Mouse (Mus musculus): ENCODE measurements around the gene Focad. TPM values are rescaled to one million over a fixed set of nuclear protein-coding genes. Genes with fewer than 3 reads are reported as not detected.

Focad gene
- polyA plus RNA-seq, 1 experiment, result 14.6 TPM

- no peak for TF ChIP-seq POLR2A (IDR thresholded peaks at IDR 0.05; ENCODE audit: control insufficient read depth, extremely low read depth, insufficient read depth, low read length, poor library complexity)
- no peak for TF ChIP-seq CTCF (IDR thresholded peaks at IDR 0.05; ENCODE audit: borderline replicate concordance, control insufficient read depth, extremely low read depth, insufficient read depth, low read length, poor library complexity)
- peaks cover 5% of the 10 kb centered on the region for H3K4me1 ChIP-seq (replicated peaks; ENCODE audit: control insufficient read depth, insufficient read depth, low read length)
- DNase-seq, result no peak
- no peaks in the 10 kb centered on the region for H3K27me3 ChIP-seq (ENCODE audit: control insufficient read depth, insufficient read depth, low read length)
- no peak overlapping the region for H3K27ac ChIP-seq (ENCODE audit: control insufficient read depth, insufficient read depth, low read length)
- H3K4me3 ChIP-seq (ENCODE audit: control insufficient read depth, insufficient read depth, low read length), result no peak overlapping the region
- no peaks in the 10 kb centered on the region for H3K36me3 ChIP-seq (ENCODE audit: control insufficient read depth, insufficient read depth, low read length)
- 94% methylated on average over 3 of the region's 3 CpGs for WGBS
These were observed 205.1 kb downstream of the Focad start for GRCm38 (mm10) chr4:88299551-88299950.

DNA sequence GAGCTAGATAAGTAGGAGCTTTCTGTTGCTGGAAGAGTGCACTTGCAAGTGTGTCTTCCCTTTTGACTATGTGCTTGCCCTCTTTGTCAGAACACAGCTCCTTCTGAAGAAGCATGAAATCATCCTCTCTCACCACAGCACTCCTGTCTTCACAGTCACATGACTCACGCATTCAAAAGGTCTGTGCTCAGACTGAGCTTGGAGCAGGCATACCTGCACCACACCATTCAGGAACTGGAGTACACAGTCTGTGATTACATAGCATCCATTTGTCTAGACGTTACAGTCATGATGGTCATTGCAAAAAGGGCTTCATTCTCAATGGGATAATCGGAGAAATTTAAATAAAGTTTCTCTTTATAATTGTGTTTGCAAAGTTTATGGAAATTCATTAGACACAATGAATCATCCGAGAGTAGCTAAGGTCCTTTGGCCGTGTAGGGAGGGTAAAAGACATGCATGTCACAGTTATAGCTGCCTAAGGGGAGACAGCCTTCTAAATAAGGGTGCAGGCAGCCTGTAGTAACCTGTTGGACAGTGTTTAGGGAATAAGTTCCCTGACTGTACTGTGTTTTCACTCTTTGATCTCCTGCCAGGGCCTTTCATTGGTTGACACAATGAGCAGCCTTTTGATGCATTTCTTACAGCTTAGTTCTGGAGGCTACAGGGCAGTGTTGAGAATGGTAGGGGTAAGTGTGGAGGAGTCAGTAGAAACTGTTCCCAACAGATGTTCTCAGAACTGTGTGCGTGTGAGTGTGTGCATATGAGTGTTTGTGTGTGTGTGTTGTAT lies 206.6 kb downstream of the Focad start:
- TF ChIP-seq POLR2A (IDR thresholded peaks at IDR 0.05; ENCODE audit: control insufficient read depth, extremely low read depth, insufficient read depth, low read length, poor library complexity) (no peak), CTCF (IDR thresholded peaks at IDR 0.05; ENCODE audit: borderline replicate concordance, control insufficient read depth, extremely low read depth, insufficient read depth, low read length, poor library complexity) (no peak)
- Histone ChIP-seq H3K4me1 (replicated peaks; ENCODE audit: control insufficient read depth, insufficient read depth, low read length) (peaks cover 5% of the 10 kb centered on the region), H3K27ac (ENCODE audit: control insufficient read depth, insufficient read depth, low read length) (no peak overlapping the region), H3K27me3 (ENCODE audit: control insufficient read depth, insufficient read depth, low read length) (no peaks in the 10 kb centered on the region), H3K4me3 (ENCODE audit: control insufficient read depth, insufficient read depth, low read length) (no peak overlapping the region), H3K36me3 (ENCODE audit: control insufficient read depth, insufficient read depth, low read length) (no peaks in the 10 kb centered on the region)
- 76% methylated on average over 6 of the region's 6 CpGs for WGBS
- DNase-seq, result no peak

- DNase-seq, result peak; percentile 23
- Histone ChIP-seq H3K4me3 (ENCODE audit: control insufficient read depth, insufficient read depth, low read length) (no peak overlapping the region), H3K27ac (ENCODE audit: control insufficient read depth, insufficient read depth, low read length) (no peak overlapping the region), H3K4me1 (replicated peaks; ENCODE audit: control insufficient read depth, insufficient read depth, low read length) (peaks cover 5% of the 10 kb centered on the region), H3K27me3 (ENCODE audit: control insufficient read depth, insufficient read depth, low read length) (no peaks in the 10 kb centered on the region), H3K36me3 (ENCODE audit: control insufficient read depth, insufficient read depth, low read length) (no peaks in the 10 kb centered on the region)
- no peak for TF ChIP-seq POLR2A (IDR thresholded peaks at IDR 0.05; ENCODE audit: control insufficient read depth, extremely low read depth, insufficient read depth, low read length, poor library complexity)
- no peak for TF ChIP-seq CTCF (IDR thresholded peaks at IDR 0.05; ENCODE audit: borderline replicate concordance, control insufficient read depth, extremely low read depth, insufficient read depth, low read length, poor library complexity)
These were observed 207.9 kb downstream of the Focad start for GRCm38 (mm10) chr4:88302291-88302690.

DNA sequence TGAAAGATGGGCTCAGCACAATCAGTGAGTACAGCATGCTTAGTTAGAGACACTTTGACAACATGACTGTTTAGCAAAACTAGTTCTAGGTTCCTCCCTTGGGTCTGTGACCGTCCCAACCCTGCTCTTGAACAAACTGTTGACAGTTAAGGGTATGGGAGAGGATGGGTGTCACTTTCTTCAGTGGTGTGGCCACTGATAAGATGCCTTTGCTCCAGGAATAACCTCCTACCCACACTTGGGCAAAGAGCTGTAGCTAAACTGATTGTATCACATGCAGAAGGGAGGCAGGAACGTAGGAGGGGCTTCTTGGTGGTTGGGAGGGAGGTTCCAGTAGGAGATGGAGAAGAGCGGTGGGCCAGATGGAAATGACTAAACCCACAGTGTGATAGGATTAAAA lies 213.3 kb downstream of the Focad start:
- no peak overlapping the region for H3K27ac ChIP-seq (ENCODE audit: control insufficient read depth, insufficient read depth, low read length)
- no peaks in the 10 kb centered on the region for H3K4me1 ChIP-seq (replicated peaks; ENCODE audit: control insufficient read depth, insufficient read depth, low read length)
- DNase-seq, result no peak
- H3K27me3 ChIP-seq (ENCODE audit: control insufficient read depth, insufficient read depth, low read length), result no peaks in the 10 kb centered on the region
- WGBS, result 93% methylated on average over 3 of the region's 3 CpGs
- TF ChIP-seq CTCF (IDR thresholded peaks at IDR 0.05; ENCODE audit: borderline replicate concordance, control insufficient read depth, extremely low read depth, insufficient read depth, low read length, poor library complexity), result no peak
- no peak for TF ChIP-seq POLR2A (IDR thresholded peaks at IDR 0.05; ENCODE audit: control insufficient read depth, extremely low read depth, insufficient read depth, low read length, poor library complexity)
- no peak overlapping the region for H3K4me3 ChIP-seq (ENCODE audit: control insufficient read depth, insufficient read depth, low read length)
- no peaks in the 10 kb centered on the region for H3K36me3 ChIP-seq (ENCODE audit: control insufficient read depth, insufficient read depth, low read length)

DNA sequence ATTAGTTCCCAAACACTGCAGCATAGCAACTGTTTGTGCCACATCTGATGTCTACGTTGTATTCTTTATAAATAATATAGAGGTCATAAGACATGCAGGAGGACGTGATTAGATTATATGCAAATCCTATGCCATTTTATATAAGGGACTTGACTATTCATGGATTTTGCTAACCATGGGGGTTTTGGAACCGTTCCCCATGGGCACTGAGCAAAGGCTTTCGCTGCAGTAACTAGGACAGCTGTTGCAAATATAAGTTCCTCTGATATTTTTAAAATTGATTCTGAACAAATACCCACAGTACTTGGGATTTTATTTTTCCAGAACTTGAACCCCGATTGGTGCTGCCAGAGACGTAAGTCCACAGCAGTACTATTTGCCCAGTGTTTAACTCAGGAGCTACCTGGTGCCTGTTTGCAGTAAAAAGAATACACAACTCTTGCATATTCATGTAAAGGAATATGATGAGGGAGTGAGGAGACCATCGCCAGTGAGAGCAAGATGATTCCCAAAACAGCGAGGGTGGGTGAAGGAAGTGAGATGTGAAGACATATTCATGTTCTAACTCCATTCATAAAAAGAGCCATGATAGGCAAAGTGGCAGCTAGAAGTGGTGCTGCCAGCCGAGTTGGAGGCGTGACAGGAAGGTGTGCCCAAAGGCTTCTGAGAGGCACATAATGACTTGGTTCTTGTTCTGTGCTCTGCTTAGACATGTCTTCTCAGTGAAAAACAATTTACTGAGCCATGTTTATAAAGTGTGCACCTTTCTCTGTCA lies 214.1 kb downstream of the Focad start:
- H3K27ac ChIP-seq (ENCODE audit: control insufficient read depth, insufficient read depth, low read length), result no peak overlapping the region
- H3K4me1 ChIP-seq (replicated peaks; ENCODE audit: control insufficient read depth, insufficient read depth, low read length), result no peaks in the 10 kb centered on the region
- WGBS, result 97% methylated on average over 10 of the region's 10 CpGs
- H3K4me3 ChIP-seq (ENCODE audit: control insufficient read depth, insufficient read depth, low read length), result no peak overlapping the region
- H3K36me3 ChIP-seq (ENCODE audit: control insufficient read depth, insufficient read depth, low read length), result no peaks in the 10 kb centered on the region
- no peak for DNase-seq
- no peaks in the 10 kb centered on the region for H3K27me3 ChIP-seq (ENCODE audit: control insufficient read depth, insufficient read depth, low read length)
- TF ChIP-seq CTCF (IDR thresholded peaks at IDR 0.05; ENCODE audit: borderline replicate concordance, control insufficient read depth, extremely low read depth, insufficient read depth, low read length, poor library complexity) (no peak), POLR2A (IDR thresholded peaks at IDR 0.05; ENCODE audit: control insufficient read depth, extremely low read depth, insufficient read depth, low read length, poor library complexity) (no peak)

- no peaks in the 10 kb centered on the region for H3K36me3 ChIP-seq (ENCODE audit: control insufficient read depth, insufficient read depth, low read length)
- 44% methylated on average over 2 of the region's 2 CpGs for WGBS
- no peak overlapping the region for H3K27ac ChIP-seq (ENCODE audit: control insufficient read depth, insufficient read depth, low read length)
- TF ChIP-seq POLR2A (IDR thresholded peaks at IDR 0.05; ENCODE audit: control insufficient read depth, extremely low read depth, insufficient read depth, low read length, poor library complexity), result no peak
- TF ChIP-seq CTCF (IDR thresholded peaks at IDR 0.05; ENCODE audit: borderline replicate concordance, control insufficient read depth, extremely low read depth, insufficient read depth, low read length, poor library complexity), result no peak
- no peak overlapping the region for H3K4me3 ChIP-seq (ENCODE audit: control insufficient read depth, insufficient read depth, low read length)
- no peaks in the 10 kb centered on the region for H3K4me1 ChIP-seq (replicated peaks; ENCODE audit: control insufficient read depth, insufficient read depth, low read length)
- no peaks in the 10 kb centered on the region for H3K27me3 ChIP-seq (ENCODE audit: control insufficient read depth, insufficient read depth, low read length)
- DNase-seq, result peak; percentile 32
These were observed 215.2 kb downstream of the Focad start for GRCm38 (mm10) chr4:88309676-88310075.
